Mouse (Mus musculus) ES-E14 (cell line): ENCODE results near the gene Ofcc1. TPM values are rescaled to one million over a fixed set of nuclear protein-coding genes. Genes with fewer than 3 reads are reported as not detected.
A peak's percentile ranks its signal among the peaks of the same experiment; 100 is the strongest.

Experiments used
- DNase-seq: peaks from one replicate; pipeline ENCODE4 v3.0.0-alpha.2; 2013; ENCODE audit warnings: low read depth, low spot score
- H3K27ac ChIP-seq: 2 replicates; pipeline ENCODE4 v1.5.1; 2012; ENCODE audit warnings: low read depth, mild to moderate bottlenecking, low read length, moderate library complexity, mixed read lengths; ENCODE audit not compliant: poor library complexity, insufficient read depth, severe bottlenecking
- H3K36me3 ChIP-seq: 2 replicates; pipeline ENCODE4 v1.6.1; 2012; ENCODE audit warnings: mild to moderate bottlenecking, low read length, moderate library complexity, mixed read lengths; ENCODE audit not compliant: control insufficient read depth, poor library complexity, insufficient read depth, severe bottlenecking
- H3K4me1 ChIP-seq, 2 experiments: fragments of 150-350 bp in 1 of 2; sonication (generic) in 1 of 2; 2 replicates each; pipeline ENCODE4 v1.6.1; 2012; ENCODE audit warnings: low read length in 2 of 2, mild to moderate bottlenecking in 1 of 2, mixed read lengths in 1 of 2; ENCODE audit not compliant: control insufficient read depth in 2 of 2, insufficient read depth in 2 of 2, poor library complexity in 1 of 2
- H3K4me3 ChIP-seq, 2 experiments: fragments of 150-350 bp in 1 of 2; sonication (generic) in 1 of 2; 2 replicates each; pipeline ENCODE4 v1.5.1; 2012; ENCODE audit warnings: low read length in 2 of 2, low read depth in 1 of 2, mild to moderate bottlenecking in 1 of 2, mixed read lengths in 1 of 2; ENCODE audit not compliant: insufficient read depth in 1 of 2, poor library complexity in 1 of 2, severe bottlenecking in 1 of 2
- H3K9ac ChIP-seq: 2 replicates; pipeline ENCODE4 v1.6.1; 2012; ENCODE audit warnings: low read depth, mild to moderate bottlenecking, low read length, mixed read lengths; ENCODE audit not compliant: poor library complexity, insufficient read depth, severe bottlenecking
- H3K9me3 ChIP-seq: fragments of 150-350 bp; sonication (generic); 2 replicates; pipeline ENCODE4 v1.6.1; 2012; ENCODE audit warnings: low read depth, mild to moderate bottlenecking, low read length; ENCODE audit not compliant: control insufficient read depth, insufficient read depth
- CHD2 ChIP-seq: IDR thresholded peaks from 2 replicates; pipeline ENCODE4 v1.6.1; 2014; ENCODE audit warnings: mild to moderate bottlenecking, low read depth, low read length, inconsistent platforms
- HCFC1 ChIP-seq: IDR thresholded peaks from 2 replicates; pipeline ENCODE4 v1.6.1; 2012; ENCODE audit warnings: low read length, inconsistent platforms, borderline replicate concordance; ENCODE audit not compliant: insufficient read depth
- MAFK ChIP-seq: IDR thresholded peaks from 2 replicates; pipeline ENCODE4 v1.6.1; 2014; ENCODE audit warnings: mild to moderate bottlenecking, low read depth, low read length, inconsistent platforms; ENCODE audit not compliant: insufficient read depth
- ZC3H11A ChIP-seq: IDR thresholded peaks from 2 replicates; pipeline ENCODE4 v1.6.1; 2012; ENCODE audit warnings: low read depth, mild to moderate bottlenecking, inconsistent platforms, low read length, borderline replicate concordance
- ZNF384 ChIP-seq: IDR thresholded peaks from 2 replicates; pipeline ENCODE4 v1.6.1; 2012; ENCODE audit warnings: low read depth, low read length, inconsistent platforms
- in situ Hi-C, 2 experiments: fragments of 600-800 bp; cut with MboI; formaldehyde crosslinking; loops; one replicate each; pipeline ENCODE4 v1.15.1; 2025; ENCODE audit warnings: low sequenced_read_pairs in 2 of 2, inconsistent platforms in 1 of 2; ENCODE audit not compliant: unreplicated experiment in 2 of 2
- total RNA-seq: library from RNA; depleted of rRNA; stranded (reverse); fragments of 300-350 nt; gene quantifications from 2 replicates; pipeline ENCODE4 v1.2.3, GENCODE M21; 2012; rRNA removed

Ofcc1 gene
- not detected in 2 replicates for total RNA-seq

- no peak for DNase-seq
- no peaks in the 10 kb centered on the region for H3K9me3 ChIP-seq
- in situ Hi-C loops: no loop called here
- no peaks in the 10 kb centered on the region for H3K36me3 ChIP-seq
- no peak within 1 kb of the TSS for H3K9ac ChIP-seq
- no peaks in the 10 kb centered on the region for H3K4me1 ChIP-seq
- TF ChIP-seq ZC3H11A (no peak), HCFC1 (no peak), ZNF384 (no peak), MAFK (no peak), CHD2 (no peak)
- H3K27ac ChIP-seq: no peak within 1 kb of the TSS
- H3K4me3 ChIP-seq: no peak within 1 kb of the TSS
These were observed at the start of gene Ofcc1 for GRCm38 (mm10) chr13:40361288-40361687. Gene Ofcc1 (minus strand): TSS chr13:40361450.

GRCm38 (mm10) chr13:40390120-40390519 is 28.9 kb upstream of the Ofcc1 start:
- no peak overlapping the region for H3K9ac ChIP-seq
- no peak for DNase-seq
- H3K36me3 ChIP-seq: no peaks in the 10 kb centered on the region
- TF ChIP-seq ZC3H11A: no peak
- H3K27ac ChIP-seq: no peak overlapping the region
- in situ Hi-C loops: no loop called here
- H3K4me3 ChIP-seq: no peak overlapping the region
- H3K4me1 ChIP-seq: no peaks in the 10 kb centered on the region
- H3K9me3 ChIP-seq: no peaks in the 10 kb centered on the region

GRCm38 (mm10) chr13:40387446-40387845 is 26.2 kb upstream of the Ofcc1 start:
- Histone ChIP-seq H3K4me3 (no peak overlapping the region), H3K9me3 (no peaks in the 10 kb centered on the region), H3K27ac (no peak overlapping the region), H3K4me1 (no peaks in the 10 kb centered on the region), H3K9ac (no peak overlapping the region), H3K36me3 (no peaks in the 10 kb centered on the region)
- TF ChIP-seq ZC3H11A (no peak), MAFK (no peak), HCFC1 (no peak), ZNF384 (no peak), CHD2 (no peak)
- DNase-seq: peak; percentile 22
- in situ Hi-C loops: no loop called here

GRCm38 (mm10) chr13:40384962-40385361 is 23.7 kb upstream of the Ofcc1 start:
- H3K4me1 ChIP-seq: no peaks in the 10 kb centered on the region
- no peaks in the 10 kb centered on the region for H3K36me3 ChIP-seq
- H3K9me3 ChIP-seq: no peaks in the 10 kb centered on the region
- no peak overlapping the region for H3K27ac ChIP-seq
- no peak for DNase-seq
- in situ Hi-C loops: no loop called here
- H3K4me3 ChIP-seq: no peak overlapping the region
- TF ChIP-seq ZNF384 (no peak), ZC3H11A (no peak), MAFK (no peak), HCFC1 (no peak), CHD2 (no peak)
- no peak overlapping the region for H3K9ac ChIP-seq

GRCm38 (mm10) chr13:40376773-40377172 is 15.5 kb upstream of the Ofcc1 start:
- Histone ChIP-seq H3K27ac (no peak overlapping the region), H3K36me3 (no peaks in the 10 kb centered on the region), H3K4me1 (no peaks in the 10 kb centered on the region), H3K9me3 (no peaks in the 10 kb centered on the region), H3K4me3 (no peak overlapping the region), H3K9ac (no peak overlapping the region)
- in situ Hi-C loops: no loop called here
- no peak for DNase-seq
- TF ChIP-seq MAFK: no peak
- TF ChIP-seq HCFC1: no peak
